Mouse (Mus musculus) CD8-positive naive resting alpha-beta T cell, adult 2 months (primary cell): ENCODE measurements around the gene Sirt4.
A peak's percentile ranks its signal among the peaks of the same experiment; 100 is the strongest.
"Not testable (repeated sequence)": the region's sequence is repeated elsewhere in the genome, so short reads cannot be mapped to it uniquely, and the experiment has no call there.

Experiments
- DNase-seq, 2 experiments: peaks; one replicate each; pipeline ENCODE4 v3.0.0; 2022; ENCODE audit warnings: low read depth in 2 of 2, low spot score in 2 of 2

Gene Sirt4

DNA sequence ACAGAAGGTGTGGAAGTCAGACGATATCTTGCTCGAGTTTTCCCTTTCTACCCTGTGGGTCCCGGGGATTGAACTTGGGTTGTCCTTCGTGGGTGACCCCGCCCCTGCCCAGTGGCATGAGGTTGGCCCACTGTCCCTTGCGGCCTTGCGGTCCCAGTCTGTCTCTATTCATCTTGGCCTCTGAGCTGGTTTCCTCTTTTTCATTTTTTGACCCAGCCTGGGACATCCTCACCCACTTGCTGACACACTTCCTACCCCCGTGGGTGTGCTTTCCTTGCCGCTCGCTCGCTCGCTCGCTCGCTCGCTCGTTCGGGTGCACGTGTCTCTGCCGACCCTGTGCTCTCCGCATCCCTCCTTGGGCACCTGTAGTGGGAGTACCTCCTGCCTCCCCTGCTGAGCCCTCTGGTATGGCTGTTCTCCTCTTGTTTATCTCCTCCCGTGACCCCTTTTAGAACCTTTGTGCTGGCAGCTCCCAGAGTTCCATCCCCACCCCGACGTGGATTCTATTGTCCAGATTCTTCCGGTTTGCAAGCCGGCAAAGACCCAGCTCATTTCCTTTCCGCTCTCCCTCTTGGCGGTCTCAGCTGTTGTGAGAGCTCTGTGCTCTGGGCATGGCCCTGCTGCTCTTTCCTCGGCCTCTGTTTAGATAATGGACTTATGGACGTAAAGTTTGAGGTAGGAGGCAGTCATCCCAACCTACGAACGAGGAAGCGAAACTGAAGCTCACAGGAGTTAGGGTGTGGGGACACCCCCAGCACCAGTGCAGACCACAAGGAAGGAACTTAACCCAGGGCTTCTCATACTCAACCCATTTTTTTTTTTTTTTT lies 31.8 kb upstream of the Sirt4 start:
- peak in 1 of 2 experiments; percentile 25 for DNase-seq

DNA sequence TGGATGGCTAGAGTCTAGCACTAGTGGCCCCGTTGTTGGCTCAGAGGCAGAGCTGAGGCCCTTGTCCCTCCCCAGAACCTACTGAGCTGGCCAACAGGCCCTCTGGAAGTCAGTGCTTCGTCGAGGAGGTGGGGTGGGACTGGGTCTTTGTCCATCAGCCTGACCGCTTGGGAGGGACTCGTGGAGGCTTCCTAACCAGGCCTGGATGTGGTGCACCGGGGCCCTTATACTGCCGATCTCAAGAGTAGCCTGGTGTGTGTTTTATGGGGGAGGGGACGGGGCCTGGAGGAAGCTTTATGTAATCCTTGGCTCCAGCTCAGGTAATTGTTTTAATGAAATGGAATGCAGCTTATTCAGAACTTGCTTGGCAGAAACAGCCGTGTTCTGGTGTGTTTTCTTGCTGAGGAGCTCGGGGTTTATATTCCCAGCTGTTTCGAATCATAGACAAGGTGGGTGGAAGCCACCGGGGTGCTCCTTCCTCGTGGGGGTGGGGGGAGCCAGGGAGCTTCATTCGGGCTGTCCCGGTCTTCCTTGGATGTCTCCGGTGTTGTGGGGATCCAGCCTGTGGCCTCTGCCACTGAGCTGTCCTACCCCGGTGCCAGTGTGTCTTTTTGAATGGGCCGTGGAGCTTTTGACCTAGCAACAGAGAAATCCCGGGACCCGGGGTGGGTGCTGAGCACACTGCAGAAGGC lies 30.5 kb upstream of the Sirt4 start:
- DNase-seq = no peak

DNA sequence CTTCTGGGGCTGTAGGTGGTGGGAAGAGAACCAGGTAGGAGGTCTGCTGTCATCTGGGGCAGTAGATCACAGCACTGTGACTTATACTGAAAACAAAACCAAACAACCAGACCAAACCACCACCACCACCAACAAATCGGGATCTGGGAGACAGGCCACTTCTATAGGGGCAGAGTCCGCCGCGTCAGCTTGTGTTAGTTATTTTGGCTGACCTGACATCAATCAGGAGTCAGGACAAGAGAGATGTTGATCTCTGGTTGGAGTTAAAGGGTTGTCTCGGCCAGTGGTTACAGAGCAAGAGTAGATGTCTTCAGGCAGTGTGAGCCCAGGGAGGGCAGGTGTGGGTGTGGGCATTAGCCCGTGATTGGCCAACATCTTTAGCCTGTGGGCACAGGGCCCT lies 29.8 kb upstream of the Sirt4 start:
- no peak for DNase-seq

DNA sequence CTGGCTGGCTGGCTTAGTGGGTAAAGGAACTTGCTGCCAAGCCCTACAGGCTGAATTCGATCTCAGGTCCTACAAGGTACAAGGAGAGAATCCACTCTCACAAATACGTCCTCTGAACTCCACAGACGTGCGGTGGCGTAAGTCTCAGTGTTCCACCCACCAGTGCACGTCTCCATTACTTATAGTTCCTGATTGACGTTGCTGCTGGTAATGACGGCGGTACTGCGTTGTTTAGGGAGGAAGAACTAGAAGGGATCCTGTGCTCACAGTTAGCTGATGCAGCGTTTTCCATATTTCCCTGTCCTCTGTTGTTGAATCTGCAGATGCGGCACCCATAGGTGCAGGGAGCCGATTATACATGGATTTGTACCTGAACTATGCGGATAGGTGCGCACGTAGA lies 29.2 kb upstream of the Sirt4 start:
- no peak for DNase-seq

DNA sequence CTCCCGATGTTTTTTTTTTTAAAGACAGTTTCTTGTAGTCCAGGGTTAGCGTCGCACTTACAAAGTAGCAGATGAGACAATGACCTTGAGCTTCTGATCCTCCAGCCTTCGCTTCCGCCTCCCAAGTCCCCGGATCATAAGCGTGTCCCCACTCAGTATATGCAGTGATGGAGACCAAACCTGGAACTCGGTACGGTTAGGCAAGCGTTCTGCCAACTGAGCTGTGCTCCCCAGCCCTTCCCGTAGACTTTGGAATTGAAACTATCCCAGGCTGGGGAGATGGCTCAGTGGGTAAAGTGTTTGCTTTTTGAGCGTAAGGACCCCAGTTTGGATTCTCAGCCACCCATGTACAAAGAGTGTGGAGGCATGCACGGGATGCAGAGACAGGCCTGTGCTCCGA lies 28.7 kb upstream of the Sirt4 start:
- no peak for DNase-seq

DNA sequence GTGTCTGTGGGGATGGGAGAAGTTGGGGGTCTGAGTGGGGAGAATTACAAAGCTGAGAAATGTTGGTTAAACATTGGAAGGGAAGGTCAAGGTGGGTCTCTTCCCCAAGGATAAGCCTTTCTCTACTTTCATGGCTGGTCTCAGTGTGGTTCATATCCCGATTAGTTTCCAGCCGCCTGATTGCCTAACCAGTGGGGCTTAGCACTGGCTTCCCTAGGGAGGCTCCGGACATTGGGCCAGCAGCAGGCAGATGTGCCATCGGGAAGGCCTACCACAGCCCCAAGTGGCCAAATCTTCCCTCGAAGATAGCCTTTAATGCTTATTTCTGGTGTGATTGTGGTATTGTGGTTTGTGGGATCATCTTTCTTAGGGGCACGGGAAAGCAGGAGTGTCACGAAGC lies 27.9 kb upstream of the Sirt4 start:
- DNase-seq = no peak

DNA sequence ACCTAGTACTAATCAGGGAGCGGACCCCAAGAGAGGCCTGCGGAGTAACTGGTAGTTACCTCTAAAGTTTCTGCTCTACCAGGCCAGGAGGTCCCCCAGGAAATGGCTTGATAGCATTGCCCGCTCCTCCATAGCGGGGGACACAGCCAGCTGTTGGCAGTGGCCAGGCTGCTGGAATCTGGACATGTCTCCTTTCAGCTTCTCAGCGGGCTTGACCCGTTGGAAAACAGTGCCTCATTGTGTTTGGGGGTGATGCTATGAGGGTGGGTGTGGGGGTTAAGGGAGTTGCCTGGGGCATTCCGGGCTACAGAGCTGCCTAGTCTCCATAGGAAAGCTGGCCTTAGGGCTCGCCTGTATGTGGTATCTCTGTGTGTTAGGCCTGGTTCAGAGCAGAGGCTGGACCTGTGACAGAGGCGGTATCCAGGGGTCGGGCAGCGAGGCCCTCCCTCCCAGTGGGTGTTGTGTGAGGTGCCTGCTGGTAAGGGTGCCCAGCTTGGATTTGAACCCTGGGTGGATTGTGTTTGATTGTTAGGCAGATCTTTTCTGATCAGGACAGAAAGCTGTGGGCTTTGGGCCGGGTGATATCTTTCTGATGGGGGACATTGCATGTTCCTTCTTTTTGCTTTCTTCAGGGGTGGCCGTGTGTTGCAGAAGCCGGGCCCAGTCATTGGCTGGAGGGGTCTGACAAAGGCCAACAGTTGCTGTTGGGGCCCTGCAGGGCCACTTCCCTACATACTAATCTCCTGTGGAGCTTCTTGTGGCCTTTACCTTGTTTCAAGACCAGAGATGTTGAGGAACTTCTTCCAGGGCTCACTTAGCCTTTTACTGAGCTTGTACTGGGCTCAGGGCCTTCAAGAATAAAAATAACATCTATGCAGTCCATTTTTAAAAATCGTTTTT lies 25.5 kb upstream of the Sirt4 start:
- DNase-seq = no peak

DNA sequence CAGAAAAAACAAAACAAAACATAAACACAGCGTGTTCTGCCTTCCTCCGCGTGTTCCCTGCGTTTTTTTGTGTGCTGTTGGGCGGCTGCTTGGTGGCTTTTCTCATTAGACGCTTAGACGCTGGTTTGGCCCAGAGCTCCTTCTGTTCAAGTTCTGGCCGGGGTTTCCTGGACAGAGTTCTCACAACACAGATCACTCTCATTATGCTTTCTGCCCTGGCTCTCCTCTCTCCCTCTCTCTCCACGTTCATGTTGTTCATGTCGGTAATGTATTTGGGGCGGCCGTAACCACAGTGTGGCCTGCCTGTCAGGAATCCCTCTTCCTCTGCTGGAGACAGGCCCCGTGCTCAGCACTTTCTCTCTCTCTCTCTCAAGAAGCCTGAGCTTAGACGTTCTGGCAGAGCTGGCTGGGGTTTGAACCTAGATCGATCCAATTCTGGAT lies 24.8 kb upstream of the Sirt4 start:
- DNase-seq = no peak

DNA sequence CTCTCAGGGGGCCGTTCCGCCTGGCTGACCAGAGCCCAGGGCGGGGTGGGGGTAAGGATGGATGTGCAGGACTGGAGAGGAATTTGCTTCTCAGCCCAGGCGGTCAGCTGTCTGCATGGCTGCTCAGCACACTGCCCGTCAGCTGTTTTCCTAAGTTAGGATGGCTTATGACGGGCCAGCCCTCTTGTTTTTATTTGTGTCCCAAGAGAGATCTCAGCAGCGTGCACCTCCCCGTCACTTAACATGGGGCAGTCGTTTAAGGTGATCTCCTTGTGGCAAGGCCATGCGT lies 24.3 kb upstream of the Sirt4 start:
- no peak for DNase-seq

DNA sequence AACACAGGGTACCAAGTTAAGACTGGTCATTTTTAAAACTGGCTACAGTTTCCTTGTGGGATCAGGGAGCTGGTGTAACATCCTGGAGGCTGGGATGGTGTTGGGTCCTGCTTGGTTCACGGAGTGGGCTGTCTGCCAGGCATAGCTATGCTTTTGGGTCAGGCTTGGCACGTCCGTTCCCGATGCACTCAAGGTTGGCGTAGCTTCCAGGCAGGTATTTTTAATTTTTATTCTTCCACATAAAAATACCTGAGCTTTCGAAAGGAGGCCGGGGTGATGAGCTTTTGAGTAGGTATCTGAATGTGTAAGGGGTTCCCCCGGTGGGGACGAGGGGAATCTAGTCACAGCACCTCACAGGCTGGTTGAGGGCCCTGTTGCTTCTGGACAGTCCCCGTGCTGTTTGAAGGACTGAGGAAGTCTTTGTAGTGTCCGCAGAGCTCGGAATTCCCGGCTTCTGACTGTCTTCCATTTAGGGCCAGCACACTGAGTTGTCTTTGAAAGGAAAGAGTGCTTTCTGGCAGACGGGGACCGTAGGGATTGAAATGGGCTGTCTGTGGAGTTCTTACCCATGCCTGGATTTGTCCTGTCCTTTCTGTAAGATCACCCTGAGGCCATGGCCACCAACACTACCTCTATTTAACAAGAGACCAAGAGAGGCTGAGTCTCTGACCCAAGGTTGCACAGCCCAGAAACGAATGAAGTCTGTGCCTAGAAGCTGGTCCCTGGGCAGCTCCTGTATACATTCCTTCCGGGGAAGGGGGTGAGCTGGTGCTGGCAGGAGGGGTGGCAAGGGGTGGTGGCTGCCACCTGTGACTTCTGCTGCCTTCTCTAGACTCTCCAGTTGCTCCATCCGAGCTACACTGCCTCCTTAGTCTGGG lies 23.7 kb upstream of the Sirt4 start:
- DNase-seq = no peak

DNA sequence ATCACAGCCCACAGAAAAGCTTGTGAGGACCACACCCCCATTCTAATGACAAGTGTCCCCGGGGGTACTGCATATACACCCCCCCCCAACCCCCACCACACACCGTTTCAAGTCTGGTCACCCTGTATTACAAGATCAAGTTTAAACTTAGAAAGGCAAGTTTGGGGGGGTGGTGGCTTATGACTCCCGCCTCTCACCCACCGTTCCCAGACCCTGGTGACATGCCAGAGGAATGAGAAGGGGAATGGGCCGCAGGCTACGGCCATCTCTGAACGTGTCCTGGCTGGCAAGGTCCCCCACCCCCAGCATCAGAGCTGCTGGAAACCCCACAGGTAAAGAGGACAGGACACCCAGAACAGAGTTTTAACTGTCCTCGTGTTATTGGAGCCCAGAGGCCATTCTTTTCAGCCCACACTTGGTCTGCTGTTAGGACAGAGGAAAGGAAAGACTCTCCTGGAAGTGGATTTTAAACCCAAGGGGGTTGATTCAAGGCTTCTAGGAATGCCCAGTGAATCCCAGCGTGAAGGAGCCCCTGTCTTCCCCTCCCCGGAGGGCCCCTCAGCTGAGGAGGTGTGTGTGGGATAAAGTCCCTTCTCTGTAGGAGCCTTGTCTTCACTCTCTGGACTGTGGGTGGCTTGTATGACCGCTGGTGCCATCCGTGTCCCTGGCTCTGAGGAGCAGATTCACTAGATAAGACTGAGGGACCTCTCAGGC lies 22.9 kb upstream of the Sirt4 start:
- no peak for DNase-seq

DNA sequence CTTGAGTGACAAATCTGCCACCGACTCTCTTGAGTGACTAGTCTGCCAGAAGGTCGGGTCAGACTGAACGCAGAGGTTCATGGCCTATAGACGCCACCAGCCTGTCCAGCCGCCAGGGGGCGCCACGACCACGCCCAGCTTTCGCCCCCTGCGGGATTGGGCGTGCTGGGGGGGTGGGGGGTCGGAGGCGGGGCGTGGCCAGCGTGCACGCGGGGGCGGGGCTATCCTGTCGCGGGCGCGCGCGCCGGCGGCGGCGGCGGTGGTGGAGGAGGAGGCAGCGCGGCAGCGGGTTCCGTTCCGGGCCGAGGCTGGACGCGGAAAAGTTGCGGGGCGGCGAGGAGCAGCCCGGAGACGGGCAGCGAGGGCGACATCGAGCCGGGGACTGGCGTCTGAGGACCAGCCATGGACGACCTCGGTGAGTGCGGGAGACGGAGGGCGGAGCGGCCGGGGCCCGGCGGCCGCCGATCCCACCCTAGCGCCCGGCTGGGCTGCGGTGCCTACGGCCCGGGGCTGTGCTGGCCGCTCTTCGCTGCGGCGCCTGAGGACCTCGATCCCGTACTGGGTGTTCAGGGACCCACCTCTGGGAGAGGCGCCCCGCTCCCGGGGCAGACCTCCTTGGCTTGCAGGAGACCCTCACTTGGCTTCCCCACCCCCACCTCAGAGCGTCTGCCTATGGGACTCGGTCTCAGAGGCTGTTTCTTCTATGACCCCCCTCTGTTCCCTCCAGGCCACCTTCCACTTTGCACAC lies 22.1 kb upstream of the Sirt4 start, which contains the start of gene Pxn:
Pxn (plus strand) TSS at position 223 of the 748 bp plus-strand sequence.
- DNase-seq = peak; percentile 95 to 96

DNA sequence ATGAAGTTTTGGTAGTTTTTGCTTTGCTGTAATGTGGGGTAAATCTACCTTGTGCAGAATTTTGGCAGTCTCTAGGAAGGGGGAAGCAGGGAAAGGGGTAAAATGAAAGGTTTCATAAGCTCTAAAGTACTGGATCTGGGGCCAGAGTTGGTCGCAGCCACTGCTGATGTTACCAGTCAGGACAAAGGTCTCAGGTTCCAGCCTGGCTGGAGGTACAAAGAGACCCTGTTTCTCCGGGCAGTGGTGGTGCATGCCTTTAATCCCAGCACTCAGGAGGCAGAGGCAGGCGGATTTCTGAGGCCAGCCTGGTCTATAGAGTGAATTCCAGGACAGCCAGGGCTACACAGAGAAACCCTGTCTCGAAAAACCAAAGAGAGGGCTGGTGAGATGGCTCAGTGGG lies 21.1 kb upstream of the Sirt4 start:
- not testable (repeated sequence) for DNase-seq

DNA sequence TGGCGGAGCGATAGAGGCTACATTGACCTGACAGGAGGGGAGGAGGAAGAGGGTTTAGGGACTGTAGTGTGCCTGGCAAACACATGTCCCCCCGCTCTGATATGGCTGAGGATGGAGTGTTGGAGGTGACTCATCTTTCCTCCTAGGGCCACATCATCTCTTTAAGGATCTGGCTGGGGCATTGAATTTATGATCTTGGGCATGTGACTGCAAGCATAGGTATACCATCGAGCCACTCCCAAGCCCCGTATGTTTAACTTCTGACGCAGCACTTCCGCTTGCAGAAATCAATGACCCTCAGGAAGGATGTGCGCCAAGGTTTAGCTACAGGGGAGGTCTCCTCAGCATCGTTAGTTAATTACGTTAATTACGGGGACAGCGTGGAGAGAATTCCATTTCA lies 18.5 kb upstream of the Sirt4 start:
- DNase-seq = no peak

DNA sequence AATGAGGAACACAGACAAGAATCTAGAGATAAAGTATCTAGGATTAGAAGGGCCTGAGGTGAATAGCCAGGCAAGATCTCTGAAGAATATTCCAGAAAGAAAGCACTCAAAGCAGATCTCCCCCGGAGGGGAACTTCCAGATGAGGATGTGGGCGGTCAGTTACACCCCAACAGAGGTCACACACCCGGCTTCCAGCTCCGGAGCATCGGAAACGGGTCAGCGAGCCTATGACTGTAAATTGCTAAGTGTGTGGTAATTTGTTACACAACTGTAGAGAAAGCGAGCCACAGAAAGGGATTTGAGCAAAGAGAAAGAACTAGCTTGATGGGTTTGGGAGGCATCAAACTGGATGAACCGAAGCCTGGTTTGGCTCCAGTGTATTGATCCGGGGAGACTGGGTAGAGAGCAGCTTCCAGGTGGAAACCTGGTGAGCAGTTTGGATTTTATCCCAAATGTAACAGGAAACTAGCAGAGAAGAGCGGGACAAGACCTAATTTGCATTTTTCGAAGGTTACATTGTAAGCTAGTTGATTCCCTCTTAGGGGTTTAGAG lies 15.9 kb upstream of the Sirt4 start:
- no peak for DNase-seq

DNA sequence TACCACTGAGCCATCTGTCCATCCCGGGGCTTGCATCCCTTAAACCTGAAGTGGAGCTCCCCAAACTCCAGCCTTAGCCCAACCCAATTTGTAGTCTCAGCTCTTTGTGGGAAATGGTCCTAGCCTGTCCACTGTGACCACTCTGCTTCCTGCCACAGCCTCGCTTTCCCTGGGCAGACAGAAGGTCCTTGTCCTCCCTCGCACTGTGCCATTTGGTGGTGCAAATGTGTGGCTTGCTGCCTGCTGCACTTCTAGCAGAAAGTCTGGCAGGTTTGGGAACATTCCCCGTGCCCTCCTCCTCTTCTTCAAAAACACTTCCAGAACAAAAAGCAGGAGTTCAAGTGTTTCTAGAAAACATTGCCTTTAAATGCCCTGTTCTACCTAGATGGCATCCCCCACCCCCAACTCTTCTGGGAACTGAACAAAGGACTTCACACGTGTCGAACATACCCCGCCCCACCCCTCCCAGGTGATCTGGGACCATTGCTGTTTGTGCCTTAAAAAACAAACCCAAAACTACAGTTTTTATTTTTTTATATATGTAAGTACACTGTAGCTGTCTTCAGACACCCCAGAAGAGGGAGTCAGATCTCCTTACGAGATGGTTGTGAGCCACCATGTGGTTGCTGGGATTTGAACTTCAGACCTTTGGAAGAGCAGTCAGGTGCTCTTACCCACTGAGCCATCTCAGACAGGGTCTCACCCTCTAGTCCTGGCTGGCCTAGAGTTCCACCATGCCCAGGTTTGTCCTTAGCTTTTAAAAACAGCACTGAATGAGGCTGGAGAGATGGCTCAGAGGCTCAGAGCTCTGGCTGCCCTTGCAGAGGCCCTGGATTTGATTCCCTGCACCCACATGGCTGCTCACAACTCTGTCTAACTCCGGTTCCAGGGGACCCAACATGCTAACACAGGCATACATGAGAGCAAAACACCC lies 14.0 kb upstream of the Sirt4 start:
- DNase-seq = no peak

DNA sequence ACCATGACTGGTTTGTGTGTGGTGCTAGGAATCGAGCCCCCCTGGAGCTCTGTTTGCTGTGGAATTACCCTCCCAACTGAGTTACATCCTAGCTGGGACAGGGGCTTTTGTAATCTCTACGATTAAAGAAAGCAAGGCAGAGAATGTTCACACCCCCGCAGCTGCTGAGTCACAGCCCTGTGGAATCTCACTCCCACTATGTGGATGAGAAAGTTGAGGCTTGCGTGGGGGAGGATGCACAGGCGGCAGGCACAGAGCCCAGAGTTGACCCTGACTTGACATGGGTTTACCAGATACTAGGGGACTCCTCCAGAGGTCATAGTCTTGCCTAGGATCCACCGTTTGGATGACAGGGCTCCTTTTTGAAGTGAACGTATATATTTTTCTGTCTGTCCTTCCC lies 12.5 kb upstream of the Sirt4 start:
- DNase-seq = no peak

DNA sequence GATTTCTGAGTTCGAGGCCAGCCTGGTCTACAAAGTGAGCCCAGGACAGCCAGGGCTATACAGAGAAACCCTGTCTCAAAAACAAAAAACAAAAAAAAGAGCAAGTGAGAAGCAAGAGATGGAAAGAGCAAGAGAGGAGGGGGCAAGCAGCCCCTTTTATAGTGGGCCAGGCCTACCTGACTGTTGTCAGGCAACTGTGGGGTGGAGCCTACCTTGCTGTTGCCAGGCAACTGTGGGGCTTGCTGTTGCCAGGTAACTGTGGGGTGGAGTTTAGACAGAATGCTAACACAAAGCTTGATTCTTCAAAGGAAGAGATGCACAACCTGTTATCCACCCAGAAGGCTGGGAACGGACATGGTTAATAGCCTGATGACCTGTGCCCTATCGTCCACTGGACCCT lies 11.1 kb upstream of the Sirt4 start:
- not testable (repeated sequence) for DNase-seq
